Mouse (Mus musculus): ENCODE results near the gene Vamp5. TPM values are rescaled to one million over a fixed set of nuclear protein-coding genes. Genes with fewer than 3 reads are reported as not detected.

The Vamp5 gene
- polyA plus RNA-seq, 1 experiment = 17.5 TPM

DNA sequence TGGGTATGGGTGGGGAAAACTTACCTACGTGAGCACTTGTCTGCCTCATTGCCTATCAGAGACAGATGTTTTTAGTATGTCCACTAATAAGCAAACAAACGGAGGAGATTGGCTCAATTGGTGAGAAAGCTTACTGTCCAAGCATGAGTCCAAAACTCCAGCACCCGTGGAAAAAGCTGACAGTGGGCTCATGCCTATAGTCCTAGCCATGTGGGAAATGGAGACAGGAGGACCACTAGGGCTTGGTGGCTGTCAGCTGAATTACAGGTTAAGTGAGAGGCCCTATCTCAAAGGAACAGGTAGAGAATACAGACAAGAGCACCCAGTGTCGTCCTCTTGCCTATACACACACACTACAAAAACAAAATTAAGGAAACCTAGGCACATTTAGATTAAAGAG lies 34.0 kb downstream of the Vamp5 start:
- no peak for DNase-seq (ENCODE audit: low read depth)

DNA sequence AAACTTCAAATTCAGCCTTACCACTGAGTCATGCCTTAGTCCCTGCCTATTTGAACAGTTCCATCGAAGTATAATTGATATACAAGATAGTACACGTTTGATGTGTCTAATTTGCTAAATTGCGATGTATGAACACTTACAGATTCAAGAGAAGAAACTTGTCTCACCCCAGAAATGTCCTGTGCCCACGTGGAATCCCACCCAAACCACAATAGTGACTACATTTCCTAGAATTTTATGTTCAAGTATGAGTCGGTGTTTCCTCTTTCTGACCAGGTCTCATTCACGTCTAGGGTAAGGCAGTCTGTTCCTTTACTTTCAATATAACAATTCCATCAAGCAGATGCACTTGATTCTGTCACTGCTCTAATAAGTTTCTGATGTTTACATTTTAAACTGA lies 34.6 kb downstream of the Vamp5 start:
- DNase-seq (ENCODE audit: low read depth) = no peak

DNA sequence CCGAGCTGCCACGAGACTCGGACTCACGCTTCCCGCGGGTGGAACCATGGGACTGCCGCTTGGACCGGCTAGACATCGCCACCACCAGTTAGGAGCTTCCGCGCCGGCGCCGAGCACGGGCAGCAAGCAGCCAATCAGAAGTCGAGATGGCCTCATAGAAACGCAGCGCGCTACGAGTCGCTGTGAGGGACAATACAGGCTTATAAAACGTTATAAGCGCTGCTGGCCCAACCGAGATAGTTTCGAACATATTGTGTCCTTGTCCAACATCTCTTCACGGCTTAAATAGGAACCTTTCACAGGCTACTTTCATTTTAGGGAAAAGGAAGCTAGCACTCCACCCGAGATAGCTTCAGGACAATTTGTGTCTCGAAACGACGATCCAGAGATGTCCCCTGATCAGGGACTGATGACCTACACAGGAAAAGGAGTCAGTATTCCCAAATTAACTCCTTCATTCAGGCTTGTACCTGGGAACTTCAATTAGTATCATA lies 35.1 kb downstream of the Vamp5 start, which contains the start of gene Usp39:
Gene Usp39, minus strand, starts transcription at position 111 of the 494 bp plus-strand sequence.
- peak; percentile 61 for DNase-seq (ENCODE audit: low read depth)

DNA sequence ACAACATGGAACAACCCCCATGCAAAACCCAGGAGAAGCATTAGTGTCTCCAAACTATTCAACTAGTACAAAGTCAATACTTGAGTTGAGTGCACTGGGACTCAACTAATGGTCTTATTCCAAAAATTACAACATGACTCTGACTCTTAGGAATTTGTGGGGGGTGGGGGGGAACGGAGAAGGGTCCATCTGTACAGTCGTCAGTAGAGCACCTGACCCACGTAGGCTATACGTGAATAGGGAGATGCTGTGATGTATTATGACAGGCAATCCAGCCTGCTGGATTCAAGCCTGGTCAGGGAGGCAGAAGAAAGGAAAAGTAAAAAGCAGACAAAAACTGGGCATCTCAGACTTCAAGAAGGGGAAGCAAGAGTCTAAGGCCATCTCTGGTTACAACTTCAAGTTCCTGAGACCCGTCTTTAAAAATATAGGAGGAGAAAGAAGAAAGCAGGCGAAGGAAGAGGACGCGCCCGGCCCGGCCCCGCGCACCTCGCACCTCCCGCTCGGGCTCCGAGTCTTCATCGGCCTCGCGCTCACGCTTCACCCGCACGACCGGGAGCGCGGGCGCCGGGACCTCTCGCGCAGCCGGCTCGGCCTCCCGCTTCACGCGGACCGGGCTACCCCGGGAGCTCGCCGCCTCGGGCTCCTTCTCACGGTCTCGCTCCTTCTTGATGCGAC lies 35.7 kb downstream of the Vamp5 start:
- DNase-seq (ENCODE audit: low read depth) = no peak

DNA sequence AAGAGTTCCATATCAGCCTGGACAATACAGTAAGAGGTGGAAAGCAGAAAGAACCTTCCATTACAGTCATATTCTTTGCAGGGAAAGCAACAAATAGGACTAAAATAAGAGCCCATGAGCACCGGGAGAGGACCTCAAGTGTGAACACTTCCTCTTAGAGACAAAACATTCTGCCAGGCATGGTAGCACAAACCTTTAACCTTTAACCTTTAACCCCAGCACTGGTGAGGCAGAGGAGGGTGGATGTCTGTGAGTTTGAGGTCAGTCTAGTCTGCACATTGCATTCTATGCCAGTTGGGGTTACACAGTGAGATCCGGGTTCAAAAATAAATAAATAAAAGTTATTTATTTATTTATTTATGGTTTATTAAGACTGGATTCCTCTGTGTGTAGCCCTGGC lies 39.8 kb downstream of the Vamp5 start:
- DNase-seq (ENCODE audit: low read depth) = no peak

DNA sequence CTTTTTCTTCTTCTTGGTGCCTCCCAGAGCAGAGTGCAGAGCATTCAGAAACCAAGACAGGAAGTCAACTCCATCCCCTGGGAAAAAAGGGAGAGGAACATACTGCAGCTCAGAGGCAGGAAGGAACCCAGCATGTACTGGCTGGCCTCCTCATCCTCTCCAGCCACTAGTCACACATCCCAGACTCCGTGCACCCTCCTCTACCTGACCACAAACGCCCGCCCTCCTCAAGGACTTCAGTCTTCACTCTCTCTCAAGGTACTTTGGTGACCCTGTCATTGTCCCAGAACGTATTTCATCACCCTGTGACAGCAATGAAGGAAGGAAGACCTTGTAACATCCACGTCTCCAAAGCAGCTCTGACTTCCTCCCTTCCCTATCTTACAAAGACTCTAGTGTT lies 47.2 kb downstream of the Vamp5 start:
- no peak for DNase-seq (ENCODE audit: low read depth)

DNA sequence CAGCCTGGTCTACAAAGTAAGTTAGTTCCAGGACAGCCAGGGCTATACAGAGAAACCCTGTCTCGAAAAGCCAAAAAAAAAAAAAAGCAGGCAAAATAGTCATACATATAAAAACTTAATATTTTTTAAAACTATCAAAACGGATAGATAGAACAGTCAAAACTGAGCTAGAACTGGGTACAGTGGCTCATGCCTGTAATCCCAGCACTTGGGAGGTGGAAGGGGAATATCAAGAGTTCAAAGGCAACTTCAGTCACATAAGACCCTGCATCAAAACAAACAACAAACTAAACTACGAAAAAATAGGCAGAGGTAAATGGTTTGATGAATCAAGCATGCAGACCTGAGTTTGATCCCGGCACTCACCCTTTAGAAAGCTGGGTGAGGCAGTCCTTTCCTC lies 50.1 kb downstream of the Vamp5 start:
- DNase-seq (ENCODE audit: low read depth) = no peak

DNA sequence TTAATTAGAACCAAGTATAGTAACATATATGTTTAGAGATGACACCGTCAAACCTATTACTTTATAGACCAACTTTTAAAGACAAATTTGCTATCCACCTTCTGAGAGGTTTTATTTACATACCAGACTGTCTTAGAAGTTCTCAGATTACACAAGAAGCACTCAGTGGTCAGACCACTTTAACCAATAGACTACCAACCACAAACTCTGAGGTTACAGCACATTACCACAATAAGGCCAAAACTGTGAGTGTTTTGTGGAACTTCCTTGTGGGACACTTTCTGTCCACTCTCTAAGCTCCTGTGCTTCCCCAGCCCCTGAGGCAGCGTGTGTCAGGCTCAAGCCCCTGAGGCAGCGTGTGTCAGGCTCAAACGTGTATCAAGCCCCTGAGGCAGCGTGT lies 51.2 kb downstream of the Vamp5 start:
- no peak for DNase-seq (ENCODE audit: low read depth)

DNA sequence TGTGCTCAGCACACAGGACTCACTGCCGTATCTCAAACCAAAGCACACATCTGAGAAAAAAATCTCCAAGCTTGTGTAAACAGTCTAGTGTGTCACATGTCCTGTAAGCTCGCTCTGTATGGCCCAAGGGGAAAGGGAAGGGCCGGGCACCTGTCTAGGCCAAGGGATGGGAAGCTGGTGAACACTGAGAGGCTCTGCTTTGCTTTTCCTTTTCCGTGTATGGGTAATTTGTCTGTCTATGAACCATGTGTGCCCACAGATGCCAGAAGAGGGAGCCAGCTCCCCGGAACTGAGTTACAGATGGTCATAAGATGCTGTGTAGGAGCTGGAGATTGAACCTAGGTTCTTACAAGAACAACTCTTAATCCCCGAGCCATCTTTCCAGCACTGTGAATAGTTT lies 54.0 kb downstream of the Vamp5 start:
- no peak for DNase-seq (ENCODE audit: low read depth)

DNA sequence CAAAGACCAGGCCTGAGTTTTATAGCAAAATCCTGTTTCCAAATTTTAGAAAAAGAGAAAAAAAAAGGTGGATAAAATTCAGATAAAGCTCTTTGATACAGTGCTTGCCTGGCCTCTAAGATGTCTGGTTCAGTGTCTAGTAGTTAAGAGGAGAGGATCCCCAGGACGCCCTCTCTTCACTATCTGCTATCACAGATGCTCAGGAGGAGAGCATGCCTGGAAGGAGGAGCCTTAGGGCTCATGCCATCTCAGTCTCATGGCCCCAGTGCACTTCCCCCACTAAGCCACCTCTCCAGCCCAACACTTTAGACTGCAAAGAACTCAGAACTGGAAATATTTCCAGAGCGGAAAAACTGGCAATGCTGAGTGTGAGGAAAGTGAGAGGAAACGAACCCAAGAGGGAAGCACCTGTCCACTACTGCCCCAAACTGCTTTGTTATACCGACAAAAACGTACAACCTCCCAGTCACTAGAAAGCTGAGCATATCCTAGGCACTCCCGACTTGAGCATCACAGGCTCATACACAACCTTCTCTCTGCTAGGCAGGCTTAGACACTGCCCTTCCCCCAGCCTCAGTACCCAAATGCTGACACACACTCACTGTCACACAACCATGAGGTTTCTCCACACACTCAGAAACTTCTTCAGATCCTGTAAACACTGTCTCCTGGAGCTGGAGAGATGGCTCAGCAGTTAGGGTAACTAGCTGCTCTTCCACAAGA lies 56.3 kb downstream of the Vamp5 start:
- DNase-seq (ENCODE audit: low read depth) = no peak

DNA sequence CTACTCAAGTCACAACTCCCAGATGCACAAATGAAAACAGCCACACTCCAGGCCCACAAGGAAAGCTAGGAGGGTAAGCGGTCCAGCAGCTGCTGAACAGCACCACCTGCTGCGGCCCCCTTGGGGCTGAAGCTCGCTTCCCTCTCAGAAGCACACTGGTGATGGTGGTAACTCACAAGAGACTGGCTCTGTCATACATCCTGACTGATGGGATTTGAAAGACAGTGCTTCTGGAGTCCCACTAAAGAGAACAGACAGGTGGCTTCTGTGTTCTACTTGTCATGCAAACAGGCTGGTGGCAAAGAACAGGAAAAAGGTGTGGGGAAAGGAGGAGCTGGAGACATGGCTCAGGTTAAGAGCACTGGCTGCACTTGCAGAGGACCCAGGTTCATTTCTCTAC lies 57.3 kb downstream of the Vamp5 start:
- DNase-seq (ENCODE audit: low read depth) = no peak

DNA sequence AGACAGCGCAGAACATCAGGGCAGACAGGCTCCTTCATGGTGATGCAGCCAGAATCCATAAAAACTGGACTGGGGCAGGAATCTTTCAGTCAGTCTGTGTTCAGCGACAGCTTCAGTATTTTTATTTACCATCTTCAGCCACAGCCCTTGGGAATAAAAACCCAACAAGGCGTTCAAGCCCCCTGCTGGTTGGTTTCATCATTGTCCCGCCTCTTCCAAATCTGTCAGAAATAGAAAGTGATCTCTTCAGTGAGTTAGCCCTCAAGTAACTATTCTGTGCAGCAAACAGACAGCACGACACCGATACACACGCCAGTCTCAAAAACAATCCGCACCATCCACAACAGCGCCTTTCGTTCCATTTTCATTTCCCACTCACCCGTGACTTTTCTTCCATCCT lies 61.2 kb downstream of the Vamp5 start:
- DNase-seq (ENCODE audit: low read depth) = no peak

Other genes starting within 250 kb of the Vamp5 start
- 7.4 and 8.2 TPM in 2 replicates for gene Atoh8, start 144.9 kb downstream of the Vamp5 start, polyA plus RNA-seq (2012; rRNA removed)
- 0.19 and 0.27 TPM in 2 replicates for gene Sftpb, start 75.9 kb downstream of the Vamp5 start, polyA plus RNA-seq (2012; rRNA removed)
- gene Usp39, start 35.3 kb downstream of the Vamp5 start, polyA plus RNA-seq (2012; rRNA removed) = 24.3 and 26.5 TPM in 2 replicates
- 16.9 and 20.3 TPM in 2 replicates for gene 0610030E20Rik, start 33.2 kb downstream of the Vamp5 start, polyA plus RNA-seq (2012; rRNA removed)
- 19.0 and 23.6 TPM in 2 replicates for gene Tmem150a, start 25.0 kb downstream of the Vamp5 start, polyA plus RNA-seq (2012; rRNA removed)
- gene Rnf181, start 13.5 kb downstream of the Vamp5 start, polyA plus RNA-seq (2012; rRNA removed) = 142 and 189 TPM in 2 replicates
- 159 and 190 TPM in 2 replicates for gene Vamp8, start 10.2 kb upstream of the Vamp5 start, polyA plus RNA-seq (2012; rRNA removed)
- gene Ggcx, start 33.8 kb upstream of the Vamp5 start, polyA plus RNA-seq (2012; rRNA removed) = 26.9 and 27.5 TPM in 2 replicates
- gene Mat2a, start 59.1 kb upstream of the Vamp5 start, polyA plus RNA-seq (2012; rRNA removed) = 177 and 192 TPM in 2 replicates
- 3.3 and 3.7 TPM in 2 replicates for gene Sh2d6, start 141.2 kb upstream of the Vamp5 start, polyA plus RNA-seq (2012; rRNA removed)
- 138 TPM in 2 replicates for gene Capg, start 163.9 kb upstream of the Vamp5 start, polyA plus RNA-seq (2012; rRNA removed)
- 29.9 and 32.8 TPM in 2 replicates for gene Elmod3, start 217.9 kb upstream of the Vamp5 start, polyA plus RNA-seq (2012; rRNA removed)
- gene Retsat, start 218.0 kb upstream of the Vamp5 start, polyA plus RNA-seq (2012; rRNA removed) = 55.1 and 64.5 TPM in 2 replicates
- 66.5 and 75.6 TPM in 2 replicates for gene Tgoln1, start 236.5 kb upstream of the Vamp5 start, polyA plus RNA-seq (2012; rRNA removed)